Mouse (Mus musculus) adipocyte (in vitro differentiated cells): ENCODE measurements around the gene Ankrd40.

Experiments
- DNase-seq: peaks from one replicate; pipeline ENCODE4 v3.0.0-alpha.2; 2016; ENCODE audit warnings: low spot score

Gene Ankrd40

GRCm38 (mm10) chr11:94327693-94328643 lies at the start of gene Ankrd40:
Gene Ankrd40, plus strand, starts transcription at chr11:94328001.
- peak; percentile 94 for DNase-seq

- peak; percentile 86 for DNase-seq
These were observed 46.3 kb upstream of the Ankrd40 start, which contains the start of gene Gm21885 for GRCm38 (mm10) chr11:94281199-94282181. Gene Gm21885, plus strand, starts transcription at chr11:94281873.

GRCm38 (mm10) chr11:94282291-94282690 lies 45.5 kb upstream of the Ankrd40 start:
- peak; percentile 59 for DNase-seq

- peak; percentile 54 for DNase-seq
These were observed 44.2 kb upstream of the Ankrd40 start for GRCm38 (mm10) chr11:94283536-94284099.

GRCm38 (mm10) chr11:94285886-94286574 lies 41.8 kb upstream of the Ankrd40 start:
- peak; percentile 72 for DNase-seq

GRCm38 (mm10) chr11:94287105-94287504 lies 40.7 kb upstream of the Ankrd40 start:
- no peak for DNase-seq

GRCm38 (mm10) chr11:94290062-94290740 lies 37.6 kb upstream of the Ankrd40 start:
- no peak for DNase-seq

GRCm38 (mm10) chr11:94294996-94295845 lies 32.6 kb upstream of the Ankrd40 start:
- no peak for DNase-seq

GRCm38 (mm10) chr11:94312733-94313132 lies 15.1 kb upstream of the Ankrd40 start:
- DNase-seq, result no peak

- DNase-seq, result no peak
These were observed 13.6 kb upstream of the Ankrd40 start for GRCm38 (mm10) chr11:94314098-94314652.

- no peak for DNase-seq
These were observed 12.5 kb upstream of the Ankrd40 start for GRCm38 (mm10) chr11:94315308-94315707.

GRCm38 (mm10) chr11:94316528-94316927 lies 11.3 kb upstream of the Ankrd40 start:
- no peak for DNase-seq

GRCm38 (mm10) chr11:94317014-94317413 lies 10.8 kb upstream of the Ankrd40 start:
- no peak for DNase-seq

GRCm38 (mm10) chr11:94317515-94317914 lies 10.3 kb upstream of the Ankrd40 start:
- DNase-seq, result no peak

GRCm38 (mm10) chr11:94318056-94318455 lies 9.7 kb upstream of the Ankrd40 start:
- DNase-seq, result no peak

GRCm38 (mm10) chr11:94320969-94321930 lies 6.6 kb upstream of the Ankrd40 start:
- DNase-seq, result peak; percentile 42

GRCm38 (mm10) chr11:94321931-94322400 lies 5.8 kb upstream of the Ankrd40 start, which contains the start of gene Luc7l3:
Gene Luc7l3, minus strand, starts transcription at chr11:94321988.
- DNase-seq, result peak; percentile 91

- no peak for DNase-seq
These were observed 5.2 kb upstream of the Ankrd40 start for GRCm38 (mm10) chr11:94322636-94323035.
